Mouse (Mus musculus) mesoderm, embryonic 11.5 days (tissue): ENCODE results near the gene Pkn3.
A peak's percentile ranks its signal among the peaks of the same experiment; 100 is the strongest.
"Not testable (repeated sequence)": the region's sequence is repeated elsewhere in the genome, so short reads cannot be mapped to it uniquely, and the experiment has no call there.

Source experiments
- DNase-seq: peaks from one replicate; pipeline ENCODE4 v3.0.0-alpha.2; 2012; ENCODE audit warnings: low read depth, low spot score

Pkn3 gene

DNA sequence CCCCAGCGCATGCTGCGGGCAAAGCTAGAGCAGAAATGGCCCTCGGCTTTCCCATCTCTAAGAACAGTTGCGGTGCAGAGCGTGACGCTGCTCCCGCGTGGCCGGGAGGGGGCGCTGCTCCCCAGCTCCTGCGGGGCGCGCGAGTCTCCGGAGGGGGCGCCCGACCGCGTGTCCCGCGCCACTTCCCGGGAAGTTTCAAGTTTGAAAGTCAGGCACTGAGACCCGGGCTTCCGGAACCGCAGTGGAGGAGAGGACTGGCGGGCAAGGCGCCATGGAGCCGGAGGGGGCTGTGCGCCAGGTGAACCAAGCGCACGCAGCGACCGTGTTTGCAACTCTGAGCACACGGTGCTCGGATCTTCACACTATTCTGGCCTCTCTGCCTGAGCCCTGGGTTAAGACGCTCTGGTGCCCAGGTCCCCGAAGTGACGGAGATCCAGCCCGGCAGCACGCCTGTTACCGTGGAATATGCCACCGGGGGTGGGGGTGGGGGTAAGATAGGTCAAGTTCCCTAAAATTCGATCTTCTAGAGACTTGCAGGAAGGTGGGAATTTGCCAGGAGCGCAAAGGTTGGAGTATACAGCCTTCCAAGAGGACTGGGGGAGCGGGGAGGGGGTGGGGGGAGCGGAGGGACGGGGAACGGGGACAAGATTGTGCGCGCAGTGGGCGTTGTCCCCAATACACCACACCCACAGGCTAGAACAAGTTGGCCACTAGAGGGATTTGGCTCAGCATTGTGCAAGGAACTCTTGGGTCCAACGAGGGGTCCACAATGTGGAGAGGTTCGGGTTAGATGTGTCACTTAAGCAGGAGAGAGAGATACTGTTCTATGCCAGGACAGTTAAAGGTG lies at the start of gene Pkn3:
Gene Pkn3, plus strand, starts transcription at position 183 of the 847 bp plus-strand sequence.
- peak; percentile 93 for DNase-seq

DNA sequence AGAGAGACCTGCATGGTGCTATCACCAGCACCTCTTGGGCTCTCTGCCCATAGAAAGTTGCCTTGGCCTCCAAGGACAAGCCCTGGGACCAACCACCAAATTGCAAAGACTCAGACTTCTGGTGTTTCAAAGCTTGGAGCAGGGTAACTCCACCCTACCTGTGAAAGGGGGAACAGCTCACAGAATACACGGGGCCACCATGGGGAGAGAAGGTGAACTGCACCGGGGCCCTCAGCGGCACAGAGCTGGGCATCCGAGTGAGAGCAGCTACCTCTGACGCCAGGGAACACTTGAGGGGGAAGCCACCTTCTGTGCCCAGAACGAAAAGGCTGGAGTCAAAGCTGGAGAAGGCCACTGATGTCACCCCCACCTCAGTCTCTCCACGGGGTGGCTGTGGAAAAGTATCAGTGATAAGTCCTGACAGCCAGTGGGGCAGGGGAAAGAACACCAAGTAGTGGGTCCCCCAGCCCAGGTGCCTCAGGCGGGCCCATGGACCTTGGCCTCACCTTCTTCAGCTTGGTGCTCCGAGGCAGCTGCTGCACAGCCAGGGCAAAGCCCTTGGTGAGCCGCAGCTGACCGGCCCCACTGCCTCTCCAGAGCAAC lies 45.1 kb upstream of the Pkn3 start:
- no peak for DNase-seq

DNA sequence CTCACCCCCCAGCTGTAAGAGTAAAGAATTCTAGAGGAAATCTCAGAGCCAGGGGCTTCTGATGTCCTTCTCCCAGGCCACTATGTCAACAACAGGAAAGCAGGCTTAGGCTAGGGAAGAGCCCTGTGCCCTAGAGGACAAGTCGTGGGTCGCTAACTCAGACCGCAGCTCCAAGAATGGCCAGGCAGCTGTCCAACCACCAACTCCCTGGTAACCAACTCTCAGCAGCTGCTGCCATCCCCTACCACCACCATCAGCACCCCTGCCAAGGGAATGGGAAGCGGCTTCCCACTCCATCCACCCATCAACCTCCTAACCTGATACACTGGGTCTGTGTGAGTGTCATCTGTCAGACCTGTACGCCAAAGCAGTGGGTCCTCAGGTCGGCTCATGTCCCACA lies 44.5 kb upstream of the Pkn3 start:
- DNase-seq, result no peak

DNA sequence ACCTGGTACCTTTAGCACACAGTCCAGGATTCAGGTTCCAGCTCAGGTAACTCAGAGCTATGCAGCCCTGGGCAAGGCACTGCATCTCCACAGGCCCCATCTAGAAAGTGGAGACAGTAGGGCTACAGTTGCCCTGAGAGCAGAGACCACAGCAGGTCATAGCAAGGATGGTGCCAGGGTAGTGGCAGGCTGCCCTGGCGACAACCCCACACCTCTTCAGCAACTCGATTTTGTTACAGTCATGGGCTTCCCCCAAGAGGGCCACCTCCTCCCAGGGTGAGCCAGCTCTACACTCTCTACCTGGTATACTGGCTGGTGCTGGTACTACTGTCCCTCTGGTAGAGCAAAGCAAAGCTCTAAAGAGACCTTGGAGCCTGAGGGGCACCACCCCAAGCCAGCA lies 39.7 kb upstream of the Pkn3 start:
- no peak for DNase-seq

DNA sequence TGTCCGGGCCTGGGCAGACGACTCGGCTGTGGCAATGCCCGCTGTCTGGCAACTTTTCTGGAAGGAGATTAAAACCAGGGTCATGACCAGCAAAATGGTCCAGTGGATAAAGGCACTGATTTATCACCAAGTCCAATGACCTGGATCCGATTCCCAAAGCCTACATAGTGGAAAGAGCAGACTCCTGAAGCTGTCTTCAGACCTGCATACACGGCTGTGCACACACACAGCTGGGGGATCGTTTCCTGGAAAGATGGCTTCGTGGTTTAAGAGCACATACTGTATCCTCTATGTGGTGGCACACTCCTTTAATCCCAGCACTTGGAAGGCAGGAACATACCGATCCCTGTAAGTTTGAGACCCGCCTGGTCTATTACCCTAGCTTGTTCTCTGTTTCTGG lies 39.1 kb upstream of the Pkn3 start:
- DNase-seq, result no peak

DNA sequence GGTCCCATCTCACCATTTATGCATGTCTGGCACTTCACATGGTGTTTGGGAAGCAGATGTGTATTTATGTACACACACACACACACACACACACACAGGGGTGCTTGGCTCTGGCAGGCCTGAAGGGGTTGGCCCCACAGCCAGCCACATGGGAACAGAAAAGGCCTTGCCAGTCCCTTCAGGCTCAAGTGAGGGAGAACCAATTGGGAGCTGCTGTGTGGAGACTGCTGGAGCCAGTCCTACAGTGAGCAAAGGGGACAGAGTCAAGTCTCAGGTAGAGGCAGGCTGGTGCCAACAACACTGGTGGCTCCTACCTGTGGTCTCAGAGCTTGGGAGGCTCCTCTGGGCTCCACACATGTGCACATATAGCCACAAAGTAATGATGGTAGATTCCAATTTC lies 37.8 kb upstream of the Pkn3 start:
- DNase-seq, result no peak

DNA sequence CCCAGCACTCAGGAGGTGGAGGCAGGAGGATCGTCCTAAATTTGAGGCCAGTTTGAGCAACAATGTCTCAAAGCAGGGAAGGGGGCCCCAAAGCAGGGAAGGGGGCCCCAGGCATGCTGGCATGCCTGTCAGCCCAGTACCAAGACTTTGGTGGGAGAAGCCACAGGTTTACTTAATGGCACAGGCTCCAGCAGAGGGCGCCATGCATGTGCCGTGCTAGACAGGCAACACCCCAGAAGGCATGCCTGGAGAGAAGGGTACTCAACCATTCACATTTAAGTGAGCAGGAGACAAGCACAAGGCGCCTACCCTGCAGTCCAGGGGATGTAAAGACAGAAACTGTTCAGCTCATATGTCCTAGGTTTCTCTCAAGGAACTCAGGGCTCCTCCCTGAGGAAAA lies 35.0 kb upstream of the Pkn3 start:
- peak; percentile 83 for DNase-seq

DNA sequence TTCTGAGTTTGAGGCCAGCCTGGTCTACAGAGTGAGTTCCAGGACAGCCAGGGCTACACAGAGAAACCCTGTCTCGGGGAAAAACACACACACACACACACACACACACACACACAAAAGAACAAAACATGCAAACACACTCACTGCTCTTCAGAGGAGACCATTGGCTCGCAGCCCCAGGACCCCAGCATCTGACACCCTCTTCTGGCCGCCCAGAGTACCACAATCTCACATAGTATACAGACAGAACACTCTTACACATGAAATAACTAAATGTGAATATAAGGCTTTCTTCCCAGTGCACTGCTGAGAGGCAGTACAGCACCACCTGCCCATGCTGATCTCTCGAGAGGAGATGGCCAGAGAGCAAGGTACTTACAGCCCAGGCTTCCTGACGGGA lies 32.9 kb upstream of the Pkn3 start:
- no peak for DNase-seq

DNA sequence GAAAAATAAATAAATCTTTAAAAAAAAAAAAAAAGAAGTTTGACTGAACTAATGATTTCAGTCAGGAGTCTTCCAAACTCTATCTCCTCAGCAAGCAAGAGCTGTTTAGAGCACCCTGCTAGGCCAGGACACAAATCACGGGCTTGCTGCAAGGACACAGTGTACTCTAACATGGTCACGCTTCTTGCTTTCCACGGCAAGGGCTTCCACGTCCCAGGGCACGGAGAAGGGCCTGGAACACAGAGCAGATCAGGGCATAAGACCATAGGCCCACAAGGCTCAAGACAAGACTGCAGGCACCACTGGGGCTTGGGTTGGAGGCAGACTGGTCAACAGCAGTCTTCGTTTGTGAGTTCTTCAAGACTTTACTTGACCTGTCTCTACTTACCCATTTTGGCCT lies 30.4 kb upstream of the Pkn3 start:
- DNase-seq, result no peak

DNA sequence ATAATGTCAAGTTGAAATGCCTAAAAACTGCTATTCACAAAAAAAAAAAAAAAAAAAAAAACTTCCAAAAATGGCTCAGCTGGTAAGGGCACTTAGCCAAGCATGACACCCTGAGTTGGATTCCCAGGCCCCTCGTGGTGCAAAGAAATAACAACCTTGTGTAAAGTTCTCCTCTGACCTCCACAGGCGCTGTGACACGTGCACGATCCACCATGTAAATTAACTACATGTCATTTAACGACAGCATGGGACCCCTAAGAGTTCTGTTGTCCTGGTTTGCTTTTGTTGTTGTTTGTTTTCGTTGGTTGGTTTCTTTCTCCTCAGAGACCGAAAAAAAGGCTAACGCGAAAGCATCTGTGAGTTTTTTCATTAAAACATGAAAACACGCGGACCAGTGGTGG lies 29.4 kb upstream of the Pkn3 start:
- no peak for DNase-seq

DNA sequence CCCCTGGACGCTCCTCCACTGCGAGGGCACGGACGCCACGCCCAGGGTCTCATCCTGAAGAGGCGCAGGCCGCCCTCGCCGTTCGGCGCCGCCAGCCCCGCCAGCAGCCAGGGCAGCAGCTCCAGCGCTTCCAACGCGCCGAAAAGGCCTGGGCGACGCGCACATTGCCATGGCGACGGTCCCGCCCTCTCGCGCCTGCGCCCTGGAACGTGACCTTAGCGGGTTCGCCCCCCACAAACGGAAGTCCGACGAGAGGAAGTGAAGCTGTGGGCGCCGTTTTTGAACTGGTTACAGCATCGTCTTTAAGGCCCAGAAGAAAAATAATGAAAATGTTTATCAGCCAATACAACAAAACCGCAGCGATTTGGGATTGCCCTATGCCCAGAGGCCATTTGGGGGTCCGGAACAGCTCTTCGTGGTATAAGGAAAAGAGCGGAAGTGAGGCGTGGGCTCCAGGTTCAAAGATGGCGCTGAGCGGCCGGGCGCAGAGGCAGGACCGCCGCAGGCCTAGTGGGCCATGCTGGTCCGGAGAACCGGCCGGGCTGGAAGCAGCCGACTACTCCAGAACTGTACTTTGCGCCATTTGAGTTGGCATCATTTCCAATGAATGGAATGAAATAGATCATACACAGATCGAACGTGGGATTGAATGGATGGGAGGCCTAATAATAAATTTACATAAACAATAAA lies 28.6 kb upstream of the Pkn3 start, which contains the start of gene Wdr34:
Gene Wdr34, minus strand, starts transcription at position 183 of the 690 bp plus-strand sequence.
- peak; percentile 96 for DNase-seq

DNA sequence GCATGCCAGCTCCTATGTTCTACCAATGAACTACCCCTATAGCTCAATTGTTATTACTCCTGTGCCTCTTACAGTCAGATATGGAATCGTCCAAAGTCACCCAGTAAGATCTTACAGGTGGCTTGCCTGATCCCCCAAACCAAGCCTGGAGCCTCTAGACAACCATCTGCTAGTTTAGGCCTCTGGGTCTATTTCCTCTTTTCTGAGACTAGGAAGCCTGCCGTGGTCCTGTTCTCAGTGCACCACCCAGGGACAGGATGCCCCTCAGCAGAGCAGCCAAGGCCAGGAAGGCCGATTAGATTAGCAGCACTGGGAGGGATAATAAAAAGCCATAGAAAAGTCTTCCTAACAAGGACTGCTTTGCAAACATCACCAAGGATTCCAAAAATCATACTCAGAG lies 27.7 kb upstream of the Pkn3 start:
- no peak for DNase-seq

DNA sequence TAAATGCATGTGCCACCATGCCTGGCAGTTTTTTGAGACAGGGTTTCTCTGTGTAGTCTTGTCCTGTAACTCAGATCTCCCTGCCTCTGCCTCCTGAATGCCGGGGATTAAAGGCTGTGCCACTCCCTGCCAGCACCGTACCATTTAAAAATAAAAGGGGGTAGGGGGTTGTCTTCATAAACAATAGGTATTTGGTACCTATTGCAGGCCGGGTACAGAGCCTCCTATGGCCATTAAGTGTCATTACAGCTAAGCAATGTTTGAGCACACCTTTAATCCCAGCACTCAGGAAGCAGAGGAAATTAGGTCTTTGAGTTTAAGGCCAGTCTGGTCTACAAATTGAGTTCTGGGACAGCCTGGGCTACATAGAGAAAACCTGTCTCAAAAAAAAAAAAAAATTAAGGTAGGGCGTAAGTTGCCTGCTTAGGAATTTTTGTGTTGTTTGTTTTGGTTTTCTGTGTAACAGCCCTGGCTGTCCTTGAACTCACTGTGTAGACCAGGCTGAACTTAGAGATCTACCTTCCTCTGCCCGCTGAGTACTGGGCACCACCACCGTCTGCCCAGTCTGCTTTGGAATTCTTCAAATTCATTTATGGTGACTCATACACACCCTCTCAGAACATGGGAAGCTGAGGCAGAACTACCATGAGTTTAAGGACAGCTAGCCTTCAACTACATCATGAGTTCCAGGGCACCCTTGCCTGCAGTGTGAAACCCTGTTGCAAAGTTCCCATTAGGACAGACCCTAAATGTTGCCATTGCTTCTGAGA lies 25.3 kb upstream of the Pkn3 start:
- no peak for DNase-seq

DNA sequence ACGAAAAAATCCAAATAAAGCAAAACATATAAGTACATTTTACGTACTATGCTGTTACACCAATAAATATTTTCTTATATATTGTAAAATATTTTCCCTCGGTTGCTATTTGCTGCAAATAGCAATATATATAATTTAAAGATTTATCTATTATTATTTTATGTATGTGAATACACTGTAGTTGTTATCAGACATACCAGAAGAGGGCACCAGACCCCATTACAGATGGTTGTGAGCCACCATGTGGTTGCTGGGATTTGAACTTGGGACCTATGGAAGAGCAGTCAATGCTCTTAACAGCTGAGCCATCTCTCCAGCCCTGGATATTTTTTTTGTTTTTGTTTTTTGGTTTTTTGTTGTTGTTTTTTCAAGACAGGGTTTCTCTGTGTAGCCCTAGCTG lies 22.2 kb upstream of the Pkn3 start:
- DNase-seq, result not testable (repeated sequence)

DNA sequence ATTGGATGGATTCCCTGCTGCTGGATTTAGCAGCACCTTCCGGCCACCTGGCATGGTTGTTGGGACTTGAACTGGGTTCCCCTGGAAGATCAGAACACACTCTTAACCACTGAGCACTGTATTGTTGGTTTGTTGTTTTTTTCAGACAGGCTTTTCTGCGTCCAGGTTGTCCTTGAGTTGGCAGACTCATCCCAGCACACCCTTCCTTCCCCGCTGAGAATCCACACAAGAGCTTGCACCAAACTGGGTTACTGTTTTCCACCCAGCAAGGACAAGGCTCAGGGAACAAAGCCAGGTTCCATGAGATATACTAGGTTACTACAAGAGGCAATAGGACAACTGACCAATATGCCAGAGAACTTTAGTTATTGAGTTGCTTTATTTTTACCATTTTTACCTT lies 20.7 kb upstream of the Pkn3 start:
- no peak for DNase-seq

DNA sequence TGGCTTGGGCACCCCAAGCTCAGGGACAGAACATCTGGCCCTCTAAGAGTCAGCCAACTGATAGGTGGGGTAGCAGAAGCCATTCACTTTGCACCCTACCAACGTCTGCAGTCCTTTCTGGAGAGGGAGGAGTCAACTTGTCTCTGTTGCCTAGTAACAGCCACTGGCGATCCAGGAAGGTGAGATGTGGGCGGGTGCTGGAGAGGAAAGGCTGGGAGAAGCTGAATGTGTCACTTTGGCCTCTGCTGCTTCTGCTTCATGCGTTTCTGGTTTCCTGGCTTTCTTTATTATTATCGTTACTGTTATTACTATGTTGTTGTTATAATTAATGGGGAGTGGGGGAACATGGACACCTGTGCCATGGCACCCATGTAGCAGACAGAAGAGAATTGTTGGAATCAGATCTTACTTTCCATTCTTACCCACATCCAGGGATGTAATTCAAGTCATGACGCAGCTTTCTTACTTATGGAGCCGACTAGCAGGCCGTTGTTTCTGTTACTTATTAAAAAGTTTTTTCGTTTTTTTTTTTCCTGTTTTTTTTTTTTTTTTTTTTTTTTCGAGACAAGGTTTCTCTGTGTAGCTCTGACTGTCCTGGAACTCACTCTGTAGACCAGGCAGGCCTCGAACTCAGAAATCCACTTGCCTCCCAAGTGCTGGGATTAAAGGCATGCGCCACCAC lies 20.1 kb upstream of the Pkn3 start, which contains the start of gene Set:
Gene Set, plus strand, starts transcription at position 156 of the 682 bp plus-strand sequence.
- DNase-seq, result no peak

DNA sequence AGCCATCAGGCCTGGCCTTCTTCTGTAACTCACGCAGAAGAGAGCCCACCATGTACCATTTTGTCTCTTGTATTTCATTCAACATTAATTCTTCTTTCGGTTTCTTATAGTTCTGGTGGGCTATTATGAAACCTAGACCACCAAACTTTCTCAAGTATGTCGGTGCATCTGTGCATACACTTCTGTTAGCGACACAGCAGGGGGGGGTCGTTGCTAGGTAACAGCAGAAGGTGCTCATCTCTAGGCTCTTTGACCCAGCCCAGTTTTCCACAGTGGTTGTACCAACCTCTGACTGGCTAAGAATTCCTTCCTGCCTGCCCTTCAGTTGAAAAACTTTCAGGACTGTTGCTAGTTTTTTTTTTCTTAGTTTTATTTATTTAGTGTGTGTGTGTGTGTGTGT lies 19.1 kb upstream of the Pkn3 start:
- no peak for DNase-seq

DNA sequence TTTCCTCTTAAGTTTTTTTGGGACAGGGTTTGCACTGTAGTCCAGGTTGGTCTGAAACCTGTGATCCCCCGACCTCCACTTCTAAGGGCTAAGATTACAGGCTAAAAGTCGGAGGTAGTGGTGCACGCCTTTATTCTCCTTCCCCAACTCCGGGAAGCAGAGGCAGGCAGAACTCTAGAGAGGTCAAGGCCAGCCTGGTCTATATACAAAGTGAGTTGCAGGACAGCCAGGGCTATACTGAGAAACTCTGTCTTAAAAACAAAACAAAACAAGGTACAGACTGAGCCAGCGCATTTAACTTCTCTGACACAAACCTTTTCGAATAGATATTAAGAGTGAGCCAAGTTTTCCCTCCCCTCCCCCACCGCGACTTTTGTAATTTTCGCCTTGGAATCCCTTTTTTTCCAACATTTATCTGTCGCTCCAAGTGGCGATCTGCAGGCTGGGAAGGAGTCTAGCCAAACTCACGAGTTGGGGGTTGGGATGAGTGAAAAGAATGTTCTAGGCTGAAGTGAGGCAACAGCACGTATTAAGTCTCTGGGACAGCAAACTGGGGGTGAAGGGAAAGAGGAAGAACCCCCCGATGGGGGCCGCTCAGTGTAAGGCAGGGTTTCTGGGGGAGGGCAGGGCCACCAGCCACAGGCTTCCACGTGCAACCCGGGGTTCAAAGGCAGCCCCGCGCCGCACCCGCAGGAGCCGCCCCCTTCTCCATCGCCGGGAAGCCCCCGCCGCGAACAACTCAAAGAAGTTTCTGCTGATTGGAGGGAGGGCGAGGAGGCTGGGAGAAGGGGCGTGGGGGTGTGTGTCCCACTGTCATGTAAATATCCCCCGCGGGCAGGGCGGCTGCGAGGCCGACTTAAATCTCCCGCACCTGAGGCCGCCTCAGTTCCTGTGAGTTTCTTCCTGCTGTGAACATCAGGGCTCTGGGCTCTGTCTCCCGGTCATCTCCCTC lies 16.0 kb upstream of the Pkn3 start:
- peak; percentile 79 for DNase-seq

DNA sequence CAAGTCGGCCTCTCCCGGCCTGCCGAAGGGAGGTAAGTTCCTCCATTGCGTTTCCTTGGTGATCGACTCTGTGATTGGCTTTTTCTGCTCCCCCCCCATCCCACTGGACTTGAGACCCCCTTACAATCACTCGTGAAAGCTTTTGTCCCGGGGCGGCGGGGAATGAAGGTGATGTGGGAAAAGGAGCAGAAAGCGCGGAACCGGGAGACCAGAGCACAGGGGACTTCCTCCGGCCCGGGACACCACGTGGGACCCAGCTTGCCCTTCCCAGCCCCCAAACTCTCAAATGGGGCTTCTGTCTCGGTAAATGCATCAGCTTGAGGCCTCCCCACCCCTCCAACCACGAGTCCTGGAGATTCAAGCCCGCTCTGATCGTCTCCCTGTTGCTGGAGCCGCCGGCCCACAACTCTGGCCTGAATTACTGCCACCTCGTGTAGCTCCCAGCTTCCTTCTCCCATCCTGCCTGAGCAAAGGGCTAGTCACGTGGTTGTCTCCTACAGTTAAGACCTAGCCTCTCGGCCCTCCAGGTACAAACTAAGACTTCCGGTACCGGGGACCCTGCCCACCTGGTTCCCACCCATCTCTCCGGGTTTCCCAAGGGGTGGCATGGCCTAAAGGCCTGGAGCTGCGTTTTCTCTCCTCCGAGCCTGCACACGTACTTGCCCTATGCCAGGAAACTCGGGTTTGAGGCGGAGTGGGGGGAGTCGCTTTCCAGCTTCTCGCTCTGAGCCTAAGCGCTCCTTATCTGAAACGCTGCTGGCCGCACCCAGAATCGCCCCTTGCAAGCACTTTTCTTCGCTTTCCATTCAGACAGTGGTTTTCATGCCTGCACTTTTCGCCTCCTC lies 15.0 kb upstream of the Pkn3 start:
- peak; percentile 65 for DNase-seq
